Mouse (Mus musculus) spleen, adult 2 months (tissue): ENCODE results near the gene Oit1. TPM values are rescaled to one million over a fixed set of nuclear protein-coding genes. Genes with fewer than 3 reads are reported as not detected.

Source experiments
- DNase-seq, 2 experiments: peaks; one replicate each; pipeline versions ENCODE4 v3.0.0 to v3.0.0-alpha.2; 2012 to 2021; ENCODE audit warnings: low spot score in 2 of 2, low read depth in 1 of 2
- H3K27ac ChIP-seq: fragments of 200-500 bp; 2 replicates; pipeline ENCODE4 v1.5.1; 2012; ENCODE audit warnings: low read length, inconsistent platforms; ENCODE audit not compliant: insufficient read depth
- H3K27me3 ChIP-seq: fragments of 200-500 bp; 2 replicates; pipeline ENCODE4 v1.6.1; 2012; ENCODE audit warnings: mild to moderate bottlenecking, moderate library complexity, low read length, inconsistent platforms; ENCODE audit not compliant: control insufficient read depth, insufficient read depth
- H3K36me3 ChIP-seq: fragments of 200-500 bp; 2 replicates; pipeline ENCODE4 v1.6.1; 2012; ENCODE audit warnings: mild to moderate bottlenecking, low read length, inconsistent platforms; ENCODE audit not compliant: control insufficient read depth, insufficient read depth
- H3K4me1 ChIP-seq: fragments of 200-500 bp; 2 replicates; pipeline ENCODE4 v1.6.1; 2011; ENCODE audit warnings: inconsistent platforms; ENCODE audit not compliant: control insufficient read depth, insufficient read depth, insufficient read length
- H3K4me3 ChIP-seq: fragments of 200-500 bp; 2 replicates; pipeline ENCODE4 v1.5.1; 2011; ENCODE audit warnings: mild to moderate bottlenecking, inconsistent platforms; ENCODE audit not compliant: insufficient read depth, insufficient read length; ENCODE audit errors: extremely low read depth
- CTCF ChIP-seq: fragments of 200-500 bp; IDR thresholded peaks from 2 replicates; pipeline ENCODE4 v1.5.1; 2011; ENCODE audit warnings: mild to moderate bottlenecking, inconsistent platforms; ENCODE audit not compliant: insufficient read depth, insufficient read length, insufficient replicate concordance; ENCODE audit errors: extremely low read depth
- POLR2A ChIP-seq: fragments of 200-500 bp; IDR thresholded peaks from 2 replicates; pipeline ENCODE4 v1.6.1; 2011; ENCODE audit warnings: low read depth, low read length, inconsistent platforms
- WGBS: fragments of 180-500 bp; shearing (Covaris S2); methylation state at CpG from one replicate; pipeline ENCODE4 v1.1.7; 2018; 5-methylcytosine and 5-hydroxymethylcytosine counted together
- polyA plus RNA-seq: library from polyadenylated mRNA; depleted of rRNA; stranded (reverse); fragments of >200 nt; gene quantifications from 2 replicates; pipeline ENCODE4 v1.2.3, GENCODE M21; 2012

The Oit1 gene
- polyA plus RNA-seq, 1 experiment = 0.16 TPM

DNA sequence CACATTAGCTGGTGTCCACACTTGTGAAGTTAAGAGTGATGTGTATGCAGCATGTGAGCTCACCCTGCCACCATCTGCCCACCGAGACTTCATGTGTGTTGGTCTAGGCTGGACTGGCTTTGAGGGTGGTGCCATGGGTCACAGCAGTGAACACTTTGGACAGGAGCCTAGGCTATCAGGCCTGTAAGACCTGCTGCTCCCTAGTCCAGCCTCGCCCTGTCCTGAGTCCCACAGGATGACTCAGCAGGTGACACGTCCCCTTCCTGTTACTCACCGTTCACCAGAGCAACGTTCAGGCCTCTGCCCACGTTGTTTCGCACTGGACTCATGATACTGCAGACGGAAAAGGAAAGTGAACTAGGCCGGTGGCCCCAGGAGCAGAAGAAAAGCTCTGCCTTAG, 21.7 kb downstream of the Oit1 start:
- Histone ChIP-seq H3K27me3 (no peaks in the 10 kb centered on the region), H3K27ac (no peak overlapping the region), H3K4me3 (no peak overlapping the region), H3K4me1 (no peaks in the 10 kb centered on the region), H3K36me3 (no peaks in the 10 kb centered on the region)
- TF ChIP-seq POLR2A (no peak), CTCF (no peak)
- no peak for DNase-seq
- 51% methylated on average over 9 of the region's 9 CpGs for WGBS

DNA sequence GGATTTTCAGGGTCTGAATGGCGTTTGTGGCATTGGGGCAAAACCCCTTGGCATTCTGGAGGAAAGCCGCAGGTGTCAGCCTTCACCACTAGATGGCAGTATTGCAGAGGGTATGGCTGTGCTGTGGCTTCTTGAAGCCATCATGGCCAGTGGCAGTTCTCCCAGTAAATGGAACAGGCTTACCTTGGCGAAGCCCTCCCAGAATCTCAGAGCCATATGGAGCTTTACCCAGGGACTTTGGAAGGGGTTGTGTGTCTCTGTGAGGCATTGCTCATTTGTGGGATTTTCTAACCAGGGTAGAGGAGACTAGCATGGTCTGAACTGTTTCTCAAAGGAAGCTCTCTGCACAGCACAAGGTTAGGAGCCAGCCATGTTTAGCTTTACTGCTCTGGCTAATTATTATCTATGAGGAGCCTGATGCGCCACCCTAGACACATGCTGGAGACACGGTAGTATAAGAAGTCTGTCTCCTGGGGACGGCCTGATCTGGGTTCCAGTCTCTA, 22.5 kb downstream of the Oit1 start:
- peak; percentile 14 to 35 for DNase-seq
- Histone ChIP-seq H3K27ac (no peak overlapping the region), H3K4me3 (no peak overlapping the region), H3K4me1 (no peaks in the 10 kb centered on the region), H3K36me3 (no peaks in the 10 kb centered on the region), H3K27me3 (no peaks in the 10 kb centered on the region)
- peak; percentile 93; the same call in 1 of the 2 replicates for TF ChIP-seq CTCF
- TF ChIP-seq POLR2A = no peak
- WGBS = 54% methylated on average over 6 of the region's 6 CpGs

DNA sequence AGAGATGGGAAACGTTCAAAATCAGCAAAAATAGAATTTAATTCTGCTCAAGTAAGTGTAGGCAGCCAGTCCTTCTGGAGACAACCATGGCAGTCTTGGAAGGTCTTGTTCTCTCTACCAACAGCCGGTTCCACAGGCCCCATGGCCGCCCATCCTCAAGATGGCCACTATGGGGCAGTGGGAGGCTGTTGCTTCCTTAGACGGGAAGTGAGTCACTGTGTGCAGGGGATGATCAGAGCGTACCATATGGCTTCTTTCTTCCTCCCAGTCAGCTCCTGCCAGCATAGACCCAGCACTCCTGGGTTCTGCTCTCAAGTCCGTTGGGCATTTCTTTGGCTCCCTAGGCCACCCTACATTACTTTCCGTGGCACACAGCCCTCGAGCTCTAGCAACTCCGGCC, 29.6 kb downstream of the Oit1 start:
- TF ChIP-seq POLR2A = no peak
- no peak for TF ChIP-seq CTCF
- DNase-seq = no peak
- Histone ChIP-seq H3K36me3 (no peaks in the 10 kb centered on the region), H3K27me3 (no peaks in the 10 kb centered on the region), H3K4me1 (no peaks in the 10 kb centered on the region), H3K4me3 (no peak overlapping the region), H3K27ac (no peak overlapping the region)
- WGBS = 57% methylated on average over 9 of the region's 9 CpGs

DNA sequence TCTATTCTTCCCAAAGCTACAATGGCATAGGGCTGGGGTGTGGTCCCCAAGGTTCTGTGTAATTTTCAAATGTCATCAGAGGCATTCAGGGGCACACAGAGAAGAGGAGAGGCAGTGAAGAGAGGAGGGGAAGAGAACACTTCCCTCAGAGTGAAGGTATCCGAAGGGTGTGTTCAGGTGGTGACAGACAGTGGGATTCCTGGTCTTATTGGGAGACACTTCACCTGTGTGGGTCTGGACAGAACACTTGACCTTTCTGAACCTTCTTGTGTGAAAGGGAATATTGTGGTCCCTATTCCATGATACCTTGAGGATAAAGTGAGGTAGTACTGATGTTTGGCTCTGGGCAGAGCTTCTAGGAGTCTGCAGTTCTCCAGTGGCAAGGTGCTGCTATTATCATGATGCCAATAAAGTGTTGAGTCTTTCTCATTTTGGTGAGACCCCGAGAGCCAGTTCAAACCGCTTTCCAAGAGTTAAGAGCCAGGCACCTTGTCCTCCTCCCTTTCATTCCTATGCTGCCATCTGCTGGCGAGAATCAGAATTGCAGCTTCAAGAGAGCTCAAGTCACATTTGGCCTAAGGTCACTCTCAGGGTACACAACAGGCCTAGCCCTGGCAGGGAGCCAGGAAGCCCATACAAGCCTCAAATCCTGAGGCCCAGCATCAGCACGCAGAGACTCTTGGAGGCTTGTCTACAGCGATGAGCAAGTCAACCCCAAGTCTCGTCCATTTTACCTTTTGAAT, 32.1 kb downstream of the Oit1 start:
- H3K27ac ChIP-seq = no peak overlapping the region
- peak; percentile 32 to 74 for DNase-seq
- H3K4me3 ChIP-seq = no peak overlapping the region
- no peaks in the 10 kb centered on the region for H3K4me1 ChIP-seq
- H3K36me3 ChIP-seq = no peaks in the 10 kb centered on the region
- H3K27me3 ChIP-seq = no peaks in the 10 kb centered on the region
- 28% methylated on average over 7 of the region's 7 CpGs for WGBS
- peak; percentile 88; the same call in 1 of the 2 replicates for TF ChIP-seq CTCF
- TF ChIP-seq POLR2A = no peak

DNA sequence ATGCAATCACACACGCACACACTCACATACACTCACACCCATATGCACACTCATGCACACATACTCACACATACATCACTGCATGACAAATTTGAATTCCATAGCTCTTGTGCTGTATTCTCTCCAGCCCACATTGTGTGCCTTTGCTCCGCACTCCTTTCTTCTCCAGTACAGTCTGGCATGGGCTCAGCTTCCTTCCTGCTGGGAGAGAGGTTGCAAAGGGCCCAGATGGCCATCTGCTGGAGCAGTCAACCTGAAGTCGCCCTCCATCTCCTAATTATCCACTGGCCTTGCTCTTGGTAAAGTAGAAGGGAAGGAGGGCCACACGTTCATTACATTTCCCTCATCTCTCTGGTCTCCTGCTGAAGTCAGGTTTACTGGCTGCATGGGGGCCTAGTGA, 33.0 kb downstream of the Oit1 start:
- no peak for TF ChIP-seq CTCF
- TF ChIP-seq POLR2A = no peak
- Histone ChIP-seq H3K4me3 (no peak overlapping the region), H3K27me3 (no peaks in the 10 kb centered on the region), H3K4me1 (no peaks in the 10 kb centered on the region), H3K36me3 (no peaks in the 10 kb centered on the region), H3K27ac (no peak overlapping the region)
- 91% methylated on average over 4 of the region's 4 CpGs for WGBS
- DNase-seq = no peak

DNA sequence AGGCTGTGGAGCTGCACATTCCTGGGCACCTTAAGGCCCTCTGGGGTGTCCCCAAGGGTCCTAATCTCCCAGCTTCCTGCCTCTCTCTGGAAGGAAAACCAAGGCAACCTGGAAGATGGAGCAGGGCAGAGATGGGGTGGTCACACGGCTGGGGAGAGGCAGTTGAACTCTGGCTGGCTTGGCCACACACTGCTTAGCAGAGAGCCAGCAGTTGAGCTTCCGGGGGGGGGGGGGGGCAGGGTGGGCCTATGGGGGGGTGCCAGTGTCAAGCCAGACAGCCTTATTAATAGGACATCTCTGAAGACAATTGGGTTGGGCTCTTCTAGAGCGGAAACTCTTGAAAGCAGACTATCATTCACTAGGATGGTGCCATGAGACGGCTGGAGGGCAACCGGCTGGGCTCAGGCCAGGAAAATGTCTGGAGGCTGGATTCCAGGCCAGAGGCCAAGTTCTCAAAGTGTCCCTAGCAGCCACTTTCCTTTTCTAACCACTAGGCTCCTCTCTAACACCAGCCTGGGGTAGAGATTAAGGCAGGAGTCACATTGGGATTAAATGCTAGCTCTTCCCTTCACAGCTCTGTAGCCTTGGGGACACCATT, 35.9 kb downstream of the Oit1 start:
- no peaks in the 10 kb centered on the region for H3K36me3 ChIP-seq
- H3K27ac ChIP-seq = no peak overlapping the region
- 75% methylated on average over 5 of the region's 5 CpGs for WGBS
- DNase-seq = no peak
- TF ChIP-seq CTCF (no peak), POLR2A (no peak)
- H3K4me3 ChIP-seq = no peak overlapping the region
- H3K4me1 ChIP-seq = no peaks in the 10 kb centered on the region
- H3K27me3 ChIP-seq = no peaks in the 10 kb centered on the region

DNA sequence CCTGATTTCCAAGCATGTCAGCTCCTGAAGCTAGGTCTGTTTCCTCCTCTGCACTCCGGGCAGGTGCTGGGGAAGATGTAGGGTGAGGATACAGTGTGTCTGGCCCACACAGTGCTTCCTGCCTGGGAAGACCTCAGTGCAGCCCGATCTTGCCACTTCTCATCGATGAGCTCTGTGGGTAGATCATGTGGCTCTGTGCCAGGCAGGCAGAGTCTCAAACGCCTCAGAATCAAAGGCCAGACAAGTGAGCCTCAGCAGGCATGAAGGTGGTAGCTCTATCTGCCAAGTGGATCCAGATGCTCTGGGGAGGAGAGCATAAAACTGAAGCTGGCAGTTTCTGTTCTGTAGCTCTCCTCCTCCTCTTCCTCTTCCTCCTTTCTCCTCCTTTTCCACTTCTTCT, 38.3 kb downstream of the Oit1 start:
- H3K36me3 ChIP-seq = no peaks in the 10 kb centered on the region
- no peak overlapping the region for H3K4me3 ChIP-seq
- DNase-seq = no peak
- no peaks in the 10 kb centered on the region for H3K4me1 ChIP-seq
- WGBS = 61% methylated on average over 4 of the region's 4 CpGs
- TF ChIP-seq POLR2A = no peak
- TF ChIP-seq CTCF = no peak
- no peak overlapping the region for H3K27ac ChIP-seq
- H3K27me3 ChIP-seq = no peaks in the 10 kb centered on the region
